Mouse (Mus musculus) olfactory bulb, adult 2 months (tissue): ENCODE results near the gene Trmt44. TPM values are rescaled to one million over a fixed set of nuclear protein-coding genes. Genes with fewer than 3 reads are reported as not detected.

ENCODE experiments used
- H3K27ac ChIP-seq: fragments of 200-500 bp; 2 replicates; pipeline ENCODE4 v1.5.1; 2012; ENCODE audit warnings: low read depth, low read length; ENCODE audit not compliant: insufficient read depth
- H3K4me1 ChIP-seq: fragments of 200-500 bp; 2 replicates; pipeline ENCODE4 v1.6.1; 2012; ENCODE audit warnings: low read length; ENCODE audit not compliant: control insufficient read depth, insufficient read depth
- H3K4me3 ChIP-seq: fragments of 200-500 bp; 2 replicates; pipeline ENCODE4 v1.5.1; 2012; ENCODE audit warnings: mild to moderate bottlenecking, low read depth, low read length, moderate library complexity; ENCODE audit not compliant: insufficient read depth
- CTCF ChIP-seq: fragments of 200-500 bp; IDR thresholded peaks from 2 replicates; pipeline ENCODE4 v1.5.1; 2012; ENCODE audit warnings: low read depth, mild to moderate bottlenecking, low read length, moderate library complexity; ENCODE audit not compliant: insufficient read depth
- POLR2A ChIP-seq: fragments of 200-500 bp; IDR thresholded peaks from 2 replicates; pipeline ENCODE4 v1.6.1; 2012; ENCODE audit warnings: mild to moderate bottlenecking, low read depth, low read length, moderate library complexity; ENCODE audit not compliant: insufficient read depth
- WGBS: fragments of 180-500 bp; shearing (Covaris S2); methylation state at CpG from one replicate; pipeline ENCODE4 v1.1.7; 2018; 5-methylcytosine and 5-hydroxymethylcytosine counted together
- polyA plus RNA-seq: library from polyadenylated mRNA; stranded (reverse); fragments of >200 nt; gene quantifications from 2 replicates; pipeline ENCODE4 v1.2.4, GENCODE M21; 2012; ENCODE audit warnings: low replicate concordance; ENCODE audit not compliant: missing spikeins, insufficient read depth, insufficient read length

Trmt44 gene
- polyA plus RNA-seq, 1 experiment: not detected

GRCm38 (mm10) chr5:35608559-35608958 is 33.7 kb upstream of the Trmt44 start:
- WGBS: 84% methylated on average over 5 of the region's 5 CpGs
- Histone ChIP-seq H3K27ac (no peak overlapping the region), H3K4me1 (peaks cover 7% of the 10 kb centered on the region), H3K4me3 (no peak overlapping the region)
- TF ChIP-seq POLR2A: no peak

DNA sequence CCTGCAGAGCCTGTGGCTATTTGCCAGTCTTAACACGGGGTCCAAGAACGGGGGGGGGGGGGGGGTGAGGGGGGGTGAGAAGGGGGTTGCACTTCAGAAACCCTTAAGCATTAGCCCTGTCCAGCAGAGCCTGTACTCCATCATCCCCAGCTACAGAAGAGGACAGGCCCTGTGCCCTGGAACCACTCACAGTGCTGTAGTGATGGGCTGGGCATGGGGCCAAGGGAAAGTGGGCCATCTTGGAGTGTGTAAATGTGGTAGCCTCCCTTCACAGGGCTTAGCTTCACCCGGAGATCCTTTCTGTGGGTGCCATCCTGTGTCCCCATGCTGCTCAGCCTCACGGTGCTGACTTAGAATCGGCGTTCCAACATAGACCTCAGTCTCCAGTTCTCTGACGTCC is 32.9 kb upstream of the Trmt44 start:
- TF ChIP-seq CTCF: no peak
- TF ChIP-seq POLR2A: no peak
- H3K4me3 ChIP-seq: no peak overlapping the region
- peaks cover 7% of the 10 kb centered on the region for H3K4me1 ChIP-seq
- no peak overlapping the region for H3K27ac ChIP-seq
- 61% methylated on average over 7 of the region's 7 CpGs for WGBS

GRCm38 (mm10) chr5:35606800-35607199 is 31.9 kb upstream of the Trmt44 start:
- no peak overlapping the region for H3K27ac ChIP-seq
- 95% methylated on average over 7 of the region's 7 CpGs for WGBS
- TF ChIP-seq CTCF (no peak), POLR2A (no peak)

GRCm38 (mm10) chr5:35605355-35605754 is 30.5 kb upstream of the Trmt44 start:
- Histone ChIP-seq H3K4me3 (no peak overlapping the region), H3K27ac (no peak overlapping the region), H3K4me1 (peaks cover 7% of the 10 kb centered on the region)
- TF ChIP-seq POLR2A (no peak), CTCF (no peak)
- 83% methylated on average over 7 of the region's 7 CpGs for WGBS

More at GRCm38 (mm10) chr5:35606800-35607199, 31.9 kb upstream of the Trmt44 start:
- Histone ChIP-seq H3K4me3 (no peak overlapping the region), H3K4me1 (peaks cover 7% of the 10 kb centered on the region)

GRCm38 (mm10) chr5:35601526-35601925 is 26.7 kb upstream of the Trmt44 start:
- H3K4me1 ChIP-seq: no peaks in the 10 kb centered on the region
- WGBS: 90% methylated on average over 8 of the region's 8 CpGs
- no peak overlapping the region for H3K4me3 ChIP-seq
- TF ChIP-seq POLR2A (no peak), CTCF (no peak)
- H3K27ac ChIP-seq: no peak overlapping the region

DNA sequence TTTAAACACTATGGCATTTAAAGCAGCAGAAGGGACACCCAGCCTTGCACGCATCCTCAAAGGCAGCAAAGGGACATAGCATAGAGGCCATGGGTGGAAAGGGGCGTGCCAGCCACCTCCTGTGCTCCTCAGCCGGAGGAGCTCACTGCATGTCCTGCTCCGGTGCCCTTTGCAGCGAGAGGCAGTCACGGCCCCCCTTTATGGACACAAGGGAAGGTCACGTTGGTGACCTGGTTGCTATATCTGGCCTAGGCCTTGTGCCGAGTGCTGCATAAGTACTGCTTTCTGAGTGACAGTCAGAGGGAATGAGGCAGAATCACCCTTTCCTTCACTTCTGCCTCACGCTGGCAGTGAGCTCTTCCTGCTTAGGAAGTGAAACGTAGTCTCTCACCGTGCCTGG is 25.4 kb upstream of the Trmt44 start:
- WGBS: 90% methylated on average over 11 of the region's 11 CpGs

DNA sequence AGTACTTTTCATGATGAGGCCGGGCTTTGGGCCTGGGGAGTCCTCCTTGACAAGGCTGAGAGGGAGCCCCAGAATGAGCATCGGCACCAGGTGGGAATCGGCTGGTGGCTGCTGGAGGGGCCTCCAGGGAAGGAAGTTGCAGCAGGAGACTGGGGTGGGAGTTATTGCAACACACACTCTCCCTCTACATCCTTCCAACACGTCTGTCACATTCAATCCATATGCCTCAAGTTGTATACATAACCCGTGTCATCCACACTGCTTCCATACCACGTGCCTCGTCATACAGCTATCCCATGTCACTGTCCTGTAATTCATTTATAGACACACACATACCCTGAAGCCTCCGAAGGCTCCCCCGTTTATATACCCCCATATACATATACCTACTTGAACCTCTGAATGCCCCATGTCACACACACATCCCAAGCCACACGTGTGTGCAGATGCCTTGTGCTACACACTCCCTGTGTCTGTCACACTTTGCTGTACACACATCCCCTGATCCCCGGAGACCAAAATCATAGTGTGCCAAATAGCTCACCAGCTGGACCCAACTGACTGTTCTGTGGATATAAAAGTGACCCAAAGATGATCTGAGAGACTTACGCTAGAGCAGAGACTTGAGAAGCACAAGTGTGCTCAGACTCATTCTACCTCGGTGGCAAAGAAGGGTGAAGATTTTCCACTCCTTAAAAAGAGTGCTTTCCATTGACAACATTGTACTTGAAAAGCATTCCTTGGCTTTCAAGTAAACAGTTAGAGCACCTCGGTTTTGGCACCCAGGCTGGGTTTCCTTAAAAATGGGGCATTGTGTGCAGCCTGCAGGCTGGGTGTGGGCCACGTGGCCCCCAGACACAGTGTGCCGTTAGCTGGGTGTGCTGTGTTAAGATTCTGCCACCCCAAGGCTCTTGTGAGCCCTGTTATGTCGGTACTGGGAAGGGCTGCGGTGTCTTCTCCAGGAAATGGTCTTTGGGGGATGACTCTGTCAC is 21.6 kb upstream of the Trmt44 start:
- no peak overlapping the region for H3K27ac ChIP-seq
- H3K4me3 ChIP-seq: no peak overlapping the region
- no peak for TF ChIP-seq POLR2A
- no peak for TF ChIP-seq CTCF
- H3K4me1 ChIP-seq: no peaks in the 10 kb centered on the region
- WGBS: 76% methylated on average over 18 of the region's 18 CpGs

More for the DNA sequence above, 25.4 kb upstream of the Trmt44 start:
- H3K27ac ChIP-seq: no peak overlapping the region
- TF ChIP-seq POLR2A: no peak
- no peak for TF ChIP-seq CTCF
- no peaks in the 10 kb centered on the region for H3K4me1 ChIP-seq
- no peak overlapping the region for H3K4me3 ChIP-seq

GRCm38 (mm10) chr5:35595706-35596105 is 20.8 kb upstream of the Trmt44 start:
- 19% methylated on average over 4 of the region's 4 CpGs for WGBS
- TF ChIP-seq CTCF (peak; percentile 98), POLR2A (no peak)
- Histone ChIP-seq H3K27ac (no peak overlapping the region), H3K4me1 (no peaks in the 10 kb centered on the region), H3K4me3 (no peak overlapping the region)

- WGBS: 95% methylated on average over 4 of the region's 4 CpGs
- no peaks in the 10 kb centered on the region for H3K4me1 ChIP-seq
- H3K27ac ChIP-seq: no peak overlapping the region
- TF ChIP-seq POLR2A (no peak), CTCF (no peak)
- no peak overlapping the region for H3K4me3 ChIP-seq
These were observed 19.9 kb upstream of the Trmt44 start for GRCm38 (mm10) chr5:35594768-35595167.

GRCm38 (mm10) chr5:35593272-35593671 is 18.4 kb upstream of the Trmt44 start:
- Histone ChIP-seq H3K4me3 (no peak overlapping the region), H3K4me1 (no peaks in the 10 kb centered on the region), H3K27ac (no peak overlapping the region)
- TF ChIP-seq CTCF (no peak), POLR2A (no peak)
- 93% methylated on average over 6 of the region's 6 CpGs for WGBS
